Mouse (Mus musculus) embryonic facial prominence, embryonic 11.5 days (tissue): ENCODE results near the gene Fsd1. TPM values are rescaled to one million over a fixed set of nuclear protein-coding genes. Genes with fewer than 3 reads are reported as not detected.
A peak's percentile ranks its signal among the peaks of the same experiment; 100 is the strongest.

Experiments
- ATAC-seq: fragments of 200-750 bp; cut with Nextera tagmentation; replicated peaks from 2 replicates; pipeline ENCODE4 v1.8.0; 2017; ENCODE audit warnings: low read depth; ENCODE audit not compliant: insufficient number of reproducible peaks, low FRiP score, low TSS enrichment
- DNase-seq: peaks from one replicate; pipeline ENCODE4 v3.0.0-alpha.2; 2015; ENCODE audit warnings: low spot score
- H3K27ac ChIP-seq: fragments of 300-500 bp; sonication (generic); replicated peaks from 2 replicates; pipeline ENCODE4 v1.5.1; 2014; ENCODE audit warnings: mild to moderate bottlenecking, low read depth, low read length, control low read depth
- H3K27me3 ChIP-seq: fragments of 300-500 bp; sonication (generic); 2 replicates; pipeline ENCODE4 v1.6.1; 2014; ENCODE audit warnings: mild to moderate bottlenecking, low read length, moderate library complexity, mixed read lengths; ENCODE audit not compliant: control insufficient read depth, insufficient read depth
- H3K36me3 ChIP-seq: fragments of 300-500 bp; sonication (generic); replicated peaks from 2 replicates; pipeline ENCODE4 v1.6.1; 2014; ENCODE audit warnings: low read depth, mild to moderate bottlenecking, low read length, moderate library complexity, mixed read lengths; ENCODE audit not compliant: control insufficient read depth, insufficient read depth
- H3K4me1 ChIP-seq: fragments of 300-500 bp; sonication (generic); 2 replicates; pipeline ENCODE4 v1.6.1; 2014; ENCODE audit warnings: low read length, mixed read lengths; ENCODE audit not compliant: control insufficient read depth, insufficient read depth
- H3K4me2 ChIP-seq: fragments of 300-500 bp; sonication (generic); 2 replicates; pipeline ENCODE4 v1.6.1; 2014; ENCODE audit warnings: low read depth, mild to moderate bottlenecking, control low read depth, low read length, moderate library complexity
- H3K4me3 ChIP-seq: fragments of 300-500 bp; sonication (generic); 2 replicates; pipeline ENCODE4 v1.5.1; 2014; ENCODE audit warnings: low read depth, low read length, control low read depth
- H3K9ac ChIP-seq: fragments of 300-500 bp; sonication (generic); replicated peaks from 2 replicates; pipeline ENCODE4 v1.6.1; 2014; ENCODE audit warnings: mild to moderate bottlenecking, control low read depth, low read length
- H3K9me3 ChIP-seq: fragments of 300-500 bp; sonication (generic); replicated peaks from 2 replicates; pipeline ENCODE4 v1.6.1; 2016; ENCODE audit warnings: mild to moderate bottlenecking, low read length, inconsistent platforms, mixed read lengths; ENCODE audit not compliant: control insufficient read depth
- WGBS: fragments of 180-500 bp; shearing (Covaris S2); extraction: QIAGEN DNeasy Blood & Tissue Kit; methylation state at CpG from one replicate; pipeline ENCODE4 v1.1.7; 2014; 5-methylcytosine and 5-hydroxymethylcytosine counted together
- polyA plus RNA-seq: library from polyadenylated mRNA; unstranded; fragments of >200 nt; fragmentation: Nextera tagmentation; extraction: Ambion mirVana; gene quantifications from 2 replicates; pipeline ENCODE4 v1.2.1, GENCODE M21; 2014

The Fsd1 gene
- polyA plus RNA-seq, 1 experiment from 2014 or later = 36.6 TPM

- peak overlapping the region; percentile 63 for H3K9ac ChIP-seq
- DNase-seq = no peak
- H3K36me3 ChIP-seq = no peaks in the 10 kb centered on the region
- H3K27me3 ChIP-seq = peaks cover 2% of the 10 kb centered on the region; the same call in 1 of the 2 replicates
- 81% methylated on average over 13 of the region's 13 CpGs for WGBS
- H3K4me3 ChIP-seq = peak overlapping the region; percentile 54
- H3K4me2 ChIP-seq = peak overlapping the region; percentile 60
- no peaks in the 10 kb centered on the region for H3K4me1 ChIP-seq
- no peaks in the 10 kb centered on the region for H3K9me3 ChIP-seq
- no peak for ATAC-seq
- H3K27ac ChIP-seq = no peak overlapping the region
Measured at GRCm38 (mm10) chr17:55957726-55958583, 28.4 kb upstream of the Fsd1 start.

GRCm38 (mm10) chr17:55958584-55958886 lies 27.8 kb upstream of the Fsd1 start:
- ATAC-seq = no peak
- no peaks in the 10 kb centered on the region for H3K9me3 ChIP-seq
- peak overlapping the region; percentile 28; the same call in 1 of the 2 replicates for H3K27ac ChIP-seq
- 27% methylated on average over 2 of the region's 2 CpGs for WGBS
- H3K4me1 ChIP-seq = no peaks in the 10 kb centered on the region
- peak overlapping the region; percentile 60 for H3K4me2 ChIP-seq
- no peaks in the 10 kb centered on the region for H3K36me3 ChIP-seq
- peaks cover 2% of the 10 kb centered on the region; the same call in 1 of the 2 replicates for H3K27me3 ChIP-seq
- no peak for DNase-seq
- peak overlapping the region; percentile 54 for H3K4me3 ChIP-seq
- H3K9ac ChIP-seq = peak overlapping the region; percentile 63

- H3K27ac ChIP-seq = peak within 1 kb of the TSS; percentile 86
- peaks cover 2% of the 10 kb centered on the region; the same call in 1 of the 2 replicates for H3K27me3 ChIP-seq
- ATAC-seq (peak; percentile 86), DNase-seq (peak; percentile 96)
- H3K9me3 ChIP-seq = no peaks in the 10 kb centered on the region
- peak within 1 kb of the TSS; percentile 54 for H3K4me3 ChIP-seq
- H3K36me3 ChIP-seq = no peaks in the 10 kb centered on the region; the same call in 1 of the 2 replicates
- H3K4me1 ChIP-seq = no peaks in the 10 kb centered on the region
- under 1% methylated on average over 44 of the region's 46 CpGs for WGBS
- peak within 1 kb of the TSS; percentile 65 for H3K9ac ChIP-seq
- H3K4me2 ChIP-seq = peak within 1 kb of the TSS; percentile 60
Measured at GRCm38 (mm10) chr17:55958918-55959728, 27.2 kb upstream of the Fsd1 start, which contains the start of gene Yju2. Yju2 (plus strand) TSS chr17:55959099.

- no peak for DNase-seq
- ATAC-seq = no peak
Measured at GRCm38 (mm10) chr17:55959946-55960740, 26.2 kb upstream of the Fsd1 start.

GRCm38 (mm10) chr17:55960791-55961190 lies 25.5 kb upstream of the Fsd1 start:
- Histone ChIP-seq H3K36me3 (no peaks in the 10 kb centered on the region; the same call in 1 of the 2 replicates), H3K4me3 (no peak overlapping the region), H3K27me3 (0 out of 2 replicates have a peak, but pooled peaks cover 2% of the 10 kb centered on the region), H3K9me3 (no peaks in the 10 kb centered on the region), H3K4me1 (no peaks in the 10 kb centered on the region), H3K27ac (no peak overlapping the region), H3K4me2 (no peak overlapping the region), H3K9ac (no peak overlapping the region)
- DNase-seq (no peak), ATAC-seq (no peak)

More at GRCm38 (mm10) chr17:55959946-55960740, 26.2 kb upstream of the Fsd1 start:
- Histone ChIP-seq H3K27ac (no peak overlapping the region), H3K9me3 (no peaks in the 10 kb centered on the region), H3K4me3 (peak overlapping the region; percentile 54), H3K27me3 (peaks cover 2% of the 10 kb centered on the region; the same call in 1 of the 2 replicates), H3K9ac (no peak overlapping the region), H3K4me2 (peak overlapping the region; percentile 27; the same call in 1 of the 2 replicates), H3K36me3 (no peaks in the 10 kb centered on the region; the same call in 1 of the 2 replicates), H3K4me1 (no peaks in the 10 kb centered on the region)
- whole genome bisulfite sequencing = 77% methylated on average over 10 of the region's 10 CpGs

- no peak overlapping the region for H3K4me3 ChIP-seq
- DNase-seq (no peak), ATAC-seq (no peak)
- no peak overlapping the region for H3K27ac ChIP-seq
- H3K4me1 ChIP-seq = no peaks in the 10 kb centered on the region
- H3K9ac ChIP-seq = no peak overlapping the region
- no peaks in the 10 kb centered on the region; the same call in 1 of the 2 replicates for H3K36me3 ChIP-seq
- no peaks in the 10 kb centered on the region for H3K9me3 ChIP-seq
- H3K27me3 ChIP-seq = 0 out of 2 replicates have a peak, but pooled peaks cover under 1% of the 10 kb centered on the region
- WGBS = 91% methylated on average over 7 of the region's 7 CpGs
- no peak overlapping the region for H3K4me2 ChIP-seq
Measured at GRCm38 (mm10) chr17:55961631-55962030, 24.7 kb upstream of the Fsd1 start.

GRCm38 (mm10) chr17:55963171-55963570 lies 23.1 kb upstream of the Fsd1 start:
- no peaks in the 10 kb centered on the region for H3K9me3 ChIP-seq
- WGBS = 87% methylated on average over 14 of the region's 14 CpGs
- H3K9ac ChIP-seq = no peak overlapping the region
- DNase-seq (no peak), ATAC-seq (no peak)
- H3K27ac ChIP-seq = no peak overlapping the region
- no peak overlapping the region for H3K4me2 ChIP-seq
- no peak overlapping the region for H3K4me3 ChIP-seq
- H3K27me3 ChIP-seq = no peaks in the 10 kb centered on the region
- no peaks in the 10 kb centered on the region for H3K4me1 ChIP-seq
- no peaks in the 10 kb centered on the region; the same call in 1 of the 2 replicates for H3K36me3 ChIP-seq
